Mouse (Mus musculus): ENCODE measurements around the gene Syt12.

Gene Syt12

DNA sequence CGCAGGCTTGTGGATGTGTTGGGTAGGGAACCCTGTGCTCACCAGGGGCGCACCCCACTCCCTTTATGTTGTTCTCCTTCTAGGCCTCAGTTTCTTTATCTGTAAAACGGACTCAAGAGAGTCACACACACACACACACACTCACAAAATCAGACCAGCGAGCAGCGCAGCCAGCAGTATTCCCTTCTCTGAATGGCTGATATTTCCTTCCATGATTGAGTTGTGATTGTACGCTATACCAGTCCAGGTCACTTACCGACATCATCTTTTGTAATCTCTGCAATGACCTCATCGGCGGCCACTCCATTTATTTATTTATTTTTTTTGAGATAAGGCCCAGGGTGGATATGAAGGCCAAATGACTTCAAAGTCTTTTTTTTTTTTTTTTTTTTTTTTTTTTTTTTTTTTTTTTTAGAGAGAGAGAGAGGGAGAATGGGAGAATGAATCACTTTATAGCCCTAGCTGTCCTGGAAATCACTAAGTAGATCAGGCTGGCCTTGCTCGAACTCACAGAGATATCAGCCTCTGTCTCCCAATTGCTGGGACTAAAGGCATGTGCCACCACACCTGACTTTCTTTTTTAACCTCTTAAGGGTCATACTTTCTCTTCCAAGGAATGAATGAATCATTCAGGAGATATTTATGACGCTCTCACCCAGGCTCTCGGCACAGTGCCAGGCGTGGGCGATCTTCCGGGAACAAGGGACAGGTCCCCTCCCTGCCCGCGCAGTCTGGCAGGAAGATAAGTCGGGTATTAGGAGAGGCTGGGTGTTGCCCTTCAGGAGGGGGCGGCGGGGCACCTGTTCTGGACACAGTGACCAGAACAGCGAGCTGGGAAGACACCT lies at the start of gene Syt12:
Gene Syt12 (minus strand): TSS at position 103 of the 845 bp plus-strand sequence.
- DNase-seq (ENCODE audit: low read depth, low spot score), result no peak

DNA sequence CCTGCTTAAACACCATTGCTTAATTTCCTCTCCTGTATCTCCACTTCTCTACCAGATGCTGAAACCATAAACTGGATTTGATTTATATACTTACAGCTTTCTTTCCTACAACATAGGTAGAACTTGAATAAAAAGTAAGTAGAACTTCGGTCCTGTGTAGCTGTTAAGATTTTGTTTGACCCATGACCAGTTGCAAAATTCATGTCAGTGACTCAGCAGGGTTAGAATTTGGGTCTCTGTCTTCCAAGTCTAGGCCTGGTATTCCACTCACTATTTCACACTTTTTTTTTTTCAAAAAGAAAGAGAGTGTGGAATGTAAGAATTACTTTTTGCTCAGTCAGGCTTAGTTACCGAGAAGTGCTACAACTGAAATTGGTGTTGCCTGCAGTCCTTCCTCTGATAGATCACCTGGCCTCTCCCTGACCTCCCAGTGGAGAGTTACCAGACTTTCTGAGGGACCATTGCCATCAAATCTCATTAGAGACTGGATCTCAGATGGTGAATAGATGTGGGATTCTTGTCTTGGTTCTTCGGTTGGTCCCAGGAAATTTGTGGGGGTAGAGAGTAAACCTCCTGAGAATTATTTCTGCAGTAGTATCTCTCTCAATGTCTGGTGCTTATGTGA lies 44.3 kb upstream of the Syt12 start:
- DNase-seq (ENCODE audit: low read depth, low spot score), result no peak

DNA sequence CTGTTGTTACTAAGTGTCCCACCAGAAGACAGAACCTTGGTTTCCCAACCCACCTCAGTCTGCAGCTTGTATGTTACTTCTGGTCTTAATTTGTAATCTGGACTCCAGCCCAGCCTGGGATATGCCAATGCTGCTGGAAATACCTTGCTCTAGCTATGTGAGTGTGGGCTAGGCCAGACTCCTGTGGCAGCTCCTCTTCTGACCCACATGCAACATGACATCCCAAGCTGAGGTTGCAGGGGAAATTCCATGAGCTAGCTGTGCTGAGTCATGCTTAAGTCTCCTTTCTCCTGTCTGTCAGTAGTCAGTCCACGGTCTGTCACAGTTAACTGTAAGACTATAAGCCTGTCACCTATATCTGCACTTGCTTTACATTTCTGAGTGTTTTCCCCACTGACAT lies 40.2 kb upstream of the Syt12 start:
- DNase-seq (ENCODE audit: low read depth, low spot score), result no peak

DNA sequence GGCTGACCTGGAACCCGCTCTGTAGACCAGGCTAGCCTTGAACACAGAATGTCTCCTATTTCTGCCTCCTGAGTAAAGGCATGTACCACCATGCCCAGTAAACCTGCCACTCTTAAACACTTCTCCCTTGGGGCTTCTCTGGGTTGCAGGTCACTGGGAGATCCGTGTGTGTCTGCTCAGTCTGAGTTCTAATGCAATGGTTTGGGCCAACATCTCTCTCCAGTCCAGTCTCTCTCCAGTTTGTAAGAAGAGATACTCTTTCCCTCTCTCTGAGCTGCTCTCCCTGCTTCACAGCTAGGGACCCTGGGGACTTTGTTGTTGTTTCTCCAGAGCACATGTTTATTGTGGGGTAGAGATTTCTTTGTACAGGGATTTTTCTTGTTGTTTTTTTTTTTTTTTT lies 39.0 kb upstream of the Syt12 start:
- no peak for DNase-seq (ENCODE audit: low read depth, low spot score)

DNA sequence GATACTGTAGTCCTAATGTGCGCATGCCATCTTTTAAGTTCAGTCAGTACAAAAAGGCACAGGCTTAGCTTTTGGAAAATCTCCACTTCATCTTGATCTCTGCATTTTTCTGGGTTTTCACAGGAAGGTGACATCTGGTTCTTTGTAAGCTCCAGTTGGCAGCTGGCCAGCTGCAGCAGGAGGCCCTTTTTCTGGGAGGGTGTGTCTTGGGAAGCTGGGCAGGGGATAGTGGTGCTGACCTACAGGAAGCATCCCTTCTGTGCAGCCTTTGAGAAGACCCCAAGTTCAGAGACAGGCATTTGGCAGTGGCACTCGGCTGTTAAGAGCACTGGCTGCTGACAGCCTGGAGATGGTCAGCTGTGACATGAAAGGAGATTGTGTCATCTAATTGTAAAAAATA lies 38.5 kb upstream of the Syt12 start:
- no peak for DNase-seq (ENCODE audit: low read depth, low spot score)

DNA sequence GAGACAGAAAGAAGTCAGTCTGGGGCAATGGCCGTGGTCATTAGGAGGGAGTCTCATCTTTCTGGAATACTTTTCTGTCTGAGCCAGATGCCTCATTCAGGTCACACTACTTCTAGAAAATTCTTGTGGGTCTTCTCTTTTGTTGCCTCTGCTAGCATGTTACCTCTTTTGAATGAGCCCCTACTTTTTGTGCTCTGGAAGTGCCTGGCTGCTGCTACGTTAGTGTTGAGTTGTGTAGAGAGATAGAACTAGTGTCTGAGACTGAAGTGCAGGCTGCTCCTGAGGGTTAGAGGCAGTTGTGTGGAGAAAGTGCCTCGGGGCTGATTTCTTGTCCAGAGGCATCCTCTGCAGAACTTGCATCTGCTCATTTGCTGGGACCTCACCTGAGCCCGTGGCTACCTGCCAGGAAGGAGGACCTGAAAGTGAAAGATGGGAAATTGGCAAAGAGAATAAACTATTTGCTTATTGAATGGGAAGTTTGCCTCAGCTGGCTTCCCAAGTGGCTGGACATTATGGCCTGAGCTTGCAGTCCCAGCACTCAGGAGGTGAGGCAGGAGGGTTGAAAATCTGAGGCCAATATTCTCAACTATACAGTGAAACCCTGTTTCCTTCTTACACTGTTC lies 36.1 kb upstream of the Syt12 start:
- DNase-seq (ENCODE audit: low read depth, low spot score), result no peak

DNA sequence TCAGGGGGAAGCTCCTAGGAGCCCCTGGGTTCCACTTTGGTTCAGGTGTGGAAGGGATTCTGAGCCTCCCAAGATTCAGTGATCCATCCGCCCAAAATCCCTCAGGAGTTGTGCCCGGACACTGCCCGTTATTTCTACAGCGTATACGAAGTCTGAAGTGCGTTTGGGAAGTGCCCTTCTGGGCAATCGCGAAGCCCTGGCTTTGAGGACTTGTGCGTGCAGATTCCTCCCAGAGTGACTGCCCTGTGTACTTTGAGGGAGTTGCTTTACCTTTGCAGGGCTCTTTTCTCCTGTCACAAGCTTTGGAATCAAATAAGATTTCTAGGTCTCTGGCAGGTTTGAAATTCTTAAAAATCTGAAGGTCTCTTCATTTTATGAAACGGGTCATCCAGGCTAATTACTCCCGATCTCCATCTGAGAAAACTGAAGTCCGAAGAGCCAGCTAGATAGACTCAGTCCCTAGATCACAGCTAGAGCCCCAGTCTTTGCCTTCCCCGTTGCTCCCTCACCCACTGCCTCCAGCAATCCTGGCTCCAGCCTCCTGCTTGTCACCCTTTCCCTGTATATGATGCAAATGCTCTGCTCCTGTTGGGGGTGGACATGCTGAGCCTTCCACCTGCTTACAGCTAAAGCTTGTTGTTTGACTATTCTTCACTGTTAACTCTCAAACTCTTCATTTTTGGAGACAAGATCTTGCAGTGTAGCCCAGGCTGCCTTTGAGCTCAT lies 34.0 kb upstream of the Syt12 start:
- DNase-seq (ENCODE audit: low read depth, low spot score), result no peak

DNA sequence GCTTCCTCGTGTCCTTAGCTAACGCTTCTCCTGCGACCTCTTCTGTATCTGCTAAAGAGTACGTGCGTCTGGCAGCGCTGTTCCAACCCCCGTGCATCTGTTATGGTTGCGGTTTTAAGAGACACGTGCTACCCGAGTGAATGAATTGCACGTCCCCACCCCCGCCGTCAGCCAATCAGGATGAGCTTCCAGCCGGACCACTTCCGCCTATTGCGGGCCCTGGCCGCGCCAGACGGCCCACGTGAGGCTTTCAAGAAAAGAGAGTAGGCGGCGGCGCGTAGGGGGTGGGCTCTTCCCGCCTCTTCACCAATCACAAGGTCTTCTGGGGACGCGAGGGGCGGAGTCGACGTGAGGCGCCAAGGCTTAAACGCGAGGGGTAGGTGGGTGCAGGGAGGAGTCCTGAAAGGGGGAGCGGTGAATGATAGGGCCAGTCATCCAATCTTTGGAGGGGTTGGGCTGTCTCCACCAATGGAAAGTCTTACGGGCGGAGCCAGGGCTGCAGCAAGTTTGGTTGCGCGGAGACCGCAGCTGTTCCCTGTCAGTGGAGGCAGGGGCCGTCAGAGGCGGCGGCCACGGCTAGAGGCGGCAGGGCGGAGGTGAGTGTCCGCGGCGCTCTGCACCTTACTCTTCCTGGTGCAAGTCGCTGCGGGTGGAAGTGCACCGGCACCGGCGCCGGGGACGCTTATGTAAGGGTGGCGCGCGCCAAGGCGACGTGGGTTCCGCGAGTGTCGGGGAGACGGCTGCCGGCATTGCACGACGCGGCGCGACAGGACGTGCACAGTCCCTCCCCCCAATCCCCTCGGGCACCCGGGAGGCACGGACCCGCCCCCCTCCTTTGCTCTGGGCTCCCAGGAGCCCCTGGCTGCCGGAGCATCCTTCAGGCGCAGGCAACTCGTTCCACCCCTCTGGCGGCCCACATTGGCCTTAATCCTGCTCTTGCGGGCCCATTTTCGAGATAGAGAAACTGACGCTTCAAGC lies 33.0 kb upstream of the Syt12 start, which contains the start of gene Pcx:
Gene Pcx (plus strand): TSS at position 487 of the 978 bp plus-strand sequence.
- peak; percentile 98 for DNase-seq (ENCODE audit: low read depth, low spot score)

DNA sequence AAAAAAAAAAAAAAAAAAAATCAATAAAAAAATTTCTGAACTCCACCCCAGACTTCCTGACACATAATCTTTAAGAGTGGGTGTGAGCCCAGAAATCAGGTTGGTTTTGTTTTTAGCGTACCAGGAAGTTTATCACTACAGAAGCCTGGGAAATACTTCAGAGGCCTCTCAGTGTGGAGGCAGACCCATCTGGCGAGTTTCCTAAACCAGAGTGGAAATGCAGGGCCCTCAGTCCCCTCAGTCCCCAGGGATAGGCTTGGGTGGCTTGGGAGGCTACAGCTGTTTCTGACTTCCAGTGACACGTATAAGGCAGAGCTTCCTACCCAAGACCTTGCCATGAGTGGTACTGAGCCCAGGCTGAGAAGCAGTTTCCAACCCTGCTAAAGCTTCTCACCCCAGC lies 30.5 kb upstream of the Syt12 start:
- DNase-seq (ENCODE audit: low read depth, low spot score), result no peak

DNA sequence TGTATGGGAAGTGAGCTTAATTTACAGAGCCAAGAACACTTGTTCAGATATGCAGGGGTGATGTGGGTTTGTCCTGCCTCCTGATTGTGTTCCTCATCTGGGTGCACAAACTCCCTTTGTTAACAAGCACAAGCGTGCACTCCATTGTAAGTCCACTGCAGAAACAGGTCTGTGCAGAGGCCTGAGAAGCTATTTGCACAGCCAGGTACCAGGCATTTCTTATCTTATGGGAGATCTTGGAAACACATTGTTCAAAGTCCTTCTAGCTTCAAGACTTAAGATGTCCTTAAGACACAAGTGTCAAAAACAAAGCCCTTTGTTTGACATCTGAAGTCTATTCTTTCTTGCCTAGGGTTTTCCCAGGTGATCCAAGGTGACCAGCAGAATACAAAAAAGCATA lies 27.6 kb upstream of the Syt12 start:
- no peak for DNase-seq (ENCODE audit: low read depth, low spot score)

DNA sequence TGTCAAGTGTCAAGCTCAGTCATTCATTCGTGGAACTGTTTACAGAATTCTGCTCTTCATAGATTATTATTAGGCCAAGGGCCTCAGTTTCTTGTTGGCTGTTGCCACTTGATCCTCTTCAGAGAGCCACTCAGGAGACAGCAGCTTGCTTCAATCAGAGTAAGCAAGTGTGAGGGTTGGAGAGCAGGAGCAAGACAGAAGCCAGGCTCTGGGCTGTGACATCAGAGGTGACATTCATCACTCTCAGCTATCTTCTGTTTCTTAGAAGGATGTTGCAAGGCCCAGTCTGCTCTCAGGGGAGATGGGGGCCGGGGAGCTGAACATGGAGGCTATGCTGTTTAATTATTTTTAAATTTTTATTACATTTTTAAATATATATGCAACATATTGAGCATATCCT lies 25.5 kb upstream of the Syt12 start:
- no peak for DNase-seq (ENCODE audit: low read depth, low spot score)

DNA sequence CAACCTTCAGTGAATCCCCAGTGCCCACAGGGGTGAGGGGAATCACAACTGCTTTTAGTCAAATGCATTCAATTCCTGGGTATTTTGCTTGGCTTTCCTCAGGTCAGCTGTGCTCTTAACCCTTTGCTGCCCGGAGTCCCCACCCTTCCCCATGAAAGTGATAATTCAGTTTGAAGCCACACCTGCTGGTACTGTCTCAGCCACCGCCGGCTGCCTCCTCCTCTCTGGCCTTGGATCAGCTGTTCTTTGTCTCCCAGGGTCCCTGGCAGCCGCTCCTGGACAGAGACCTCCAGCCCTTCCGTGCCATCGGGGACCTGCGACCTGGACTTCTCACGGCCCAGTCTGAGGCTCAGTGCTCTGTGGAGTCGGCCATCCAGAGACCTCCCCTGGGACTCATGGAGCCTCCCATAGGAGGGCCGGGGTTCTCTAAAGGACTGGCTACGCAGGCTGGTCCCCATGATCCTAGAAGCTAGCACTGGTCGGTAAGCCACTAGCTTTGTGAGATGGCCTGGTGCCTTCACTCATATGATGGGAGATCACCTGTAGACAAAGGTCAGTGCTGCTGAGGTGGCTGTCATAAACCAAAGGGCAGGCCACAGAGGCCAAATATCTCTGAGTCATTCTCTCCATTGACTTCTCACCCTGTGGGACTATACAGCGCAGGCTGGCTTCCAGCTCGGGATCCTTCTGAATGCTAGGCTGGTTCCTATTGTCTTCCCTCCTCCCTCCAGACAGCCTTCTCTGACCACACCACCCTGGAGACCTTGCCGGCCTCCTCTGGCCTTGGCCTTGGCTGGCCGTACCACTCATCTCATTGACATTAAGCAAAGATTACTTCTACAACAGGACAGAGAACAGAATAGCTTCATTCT lies 21.1 kb upstream of the Syt12 start, which contains the start of gene 2010003K11Rik:
Gene 2010003K11Rik (minus strand): TSS at position 522 of the 872 bp plus-strand sequence.
- DNase-seq (ENCODE audit: low read depth, low spot score), result no peak

DNA sequence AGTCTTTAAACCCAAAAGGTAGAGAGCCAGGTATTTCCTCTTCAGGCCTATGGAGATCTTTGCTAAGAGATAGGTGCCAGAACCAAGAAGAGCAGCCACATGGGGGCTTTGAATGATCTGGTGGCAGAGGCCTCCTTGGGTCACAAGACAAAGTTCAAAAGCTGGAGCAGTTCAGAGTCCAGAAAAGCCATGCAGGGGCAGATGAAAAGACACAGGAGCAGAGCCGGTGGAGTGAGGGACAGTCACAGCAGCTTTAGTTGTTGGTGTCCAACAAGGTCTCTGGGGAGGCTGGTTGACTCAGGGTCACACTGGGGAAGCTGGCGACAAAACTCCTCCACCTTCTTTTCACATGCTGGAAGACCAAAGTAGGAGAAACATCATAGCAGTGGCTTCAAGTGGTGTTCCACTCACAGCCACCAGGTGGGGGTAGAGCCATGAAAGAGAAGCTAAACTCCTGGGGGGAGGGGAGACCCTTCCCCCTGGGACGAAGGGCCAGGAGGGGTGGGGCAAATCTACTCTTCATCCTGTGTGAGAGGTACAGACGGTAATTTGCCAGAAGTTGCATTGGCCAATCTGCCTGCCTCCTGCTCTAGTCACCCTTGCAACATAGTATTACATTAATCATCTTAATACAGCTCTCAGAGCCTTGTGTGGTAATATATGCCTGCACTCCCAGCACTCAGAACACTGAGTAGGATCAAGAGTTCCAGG lies 20.2 kb upstream of the Syt12 start:
- no peak for DNase-seq (ENCODE audit: low read depth, low spot score)

DNA sequence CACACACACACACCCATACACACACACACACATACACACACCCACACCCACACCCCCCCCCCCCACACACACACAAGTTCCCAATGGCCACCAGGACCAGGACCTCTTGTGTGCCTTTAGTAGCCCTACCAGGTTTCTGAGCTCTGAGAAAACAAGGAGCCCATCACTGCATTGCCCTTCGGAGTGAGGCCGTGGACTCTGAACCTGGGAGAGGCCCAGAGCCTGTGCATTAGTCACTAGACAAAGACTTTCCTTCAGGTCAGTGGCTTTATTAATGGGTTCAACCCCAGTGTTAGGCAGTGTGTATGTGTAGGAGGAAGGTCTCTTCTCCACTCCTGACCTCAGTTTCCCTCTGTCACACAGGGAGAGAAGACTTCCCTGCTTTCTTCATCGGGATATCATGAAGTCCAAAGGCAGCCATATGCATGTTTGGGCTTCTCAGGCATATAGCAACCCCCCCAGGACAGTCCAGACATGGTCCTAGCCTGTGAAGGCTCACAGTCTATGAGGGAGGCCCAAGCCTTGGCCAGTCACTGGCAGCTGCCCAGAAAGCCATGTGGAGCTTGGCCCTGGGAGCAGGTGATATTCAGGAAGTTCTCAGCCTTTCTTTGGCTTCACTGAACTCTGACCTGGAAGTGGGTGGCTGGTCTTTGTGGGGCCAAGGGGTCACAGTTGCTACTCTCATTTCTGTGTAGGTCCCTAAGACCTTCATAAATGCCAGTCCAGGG lies 19.5 kb upstream of the Syt12 start:
- no peak for DNase-seq (ENCODE audit: low read depth, low spot score)

DNA sequence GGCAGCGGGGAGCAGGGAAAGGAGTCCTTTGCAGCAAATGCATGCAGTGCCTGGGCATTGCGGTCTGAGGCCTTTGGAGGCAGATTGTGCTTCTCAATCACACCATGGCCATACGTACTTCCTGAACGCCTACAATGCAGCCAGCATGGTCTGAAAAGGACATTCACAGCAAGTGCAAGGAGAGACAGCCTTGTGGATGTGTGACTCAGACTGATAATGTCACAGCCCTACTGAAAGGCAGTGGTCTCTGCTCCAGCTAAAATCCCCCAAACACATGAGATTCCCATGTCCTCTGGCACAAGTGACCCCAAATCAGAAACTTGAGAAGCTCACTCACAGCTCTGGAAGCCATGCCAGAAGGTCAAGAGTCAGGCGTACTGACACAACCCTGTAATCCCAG lies 18.6 kb upstream of the Syt12 start:
- no peak for DNase-seq (ENCODE audit: low read depth, low spot score)

DNA sequence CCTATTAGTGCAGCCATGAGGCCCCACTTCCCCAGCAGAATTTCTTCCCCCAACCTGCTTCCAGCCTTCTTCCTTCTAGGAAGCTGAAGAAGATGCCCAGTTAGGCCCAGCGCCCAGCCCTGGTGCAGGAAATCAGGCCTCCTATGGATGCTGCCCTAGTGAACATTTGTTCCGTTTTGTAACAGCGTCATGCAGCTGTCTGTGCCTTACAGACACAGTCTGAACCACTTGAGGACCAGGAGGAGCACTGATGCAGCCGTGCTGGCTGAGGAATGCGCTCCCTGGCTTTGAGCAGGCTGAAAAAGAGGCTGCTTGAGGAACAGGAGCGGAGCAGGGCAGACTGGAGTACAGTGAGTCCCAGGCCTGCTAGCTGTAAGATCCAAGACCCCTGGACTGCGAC lies 17.5 kb upstream of the Syt12 start:
- no peak for DNase-seq (ENCODE audit: low read depth, low spot score)

DNA sequence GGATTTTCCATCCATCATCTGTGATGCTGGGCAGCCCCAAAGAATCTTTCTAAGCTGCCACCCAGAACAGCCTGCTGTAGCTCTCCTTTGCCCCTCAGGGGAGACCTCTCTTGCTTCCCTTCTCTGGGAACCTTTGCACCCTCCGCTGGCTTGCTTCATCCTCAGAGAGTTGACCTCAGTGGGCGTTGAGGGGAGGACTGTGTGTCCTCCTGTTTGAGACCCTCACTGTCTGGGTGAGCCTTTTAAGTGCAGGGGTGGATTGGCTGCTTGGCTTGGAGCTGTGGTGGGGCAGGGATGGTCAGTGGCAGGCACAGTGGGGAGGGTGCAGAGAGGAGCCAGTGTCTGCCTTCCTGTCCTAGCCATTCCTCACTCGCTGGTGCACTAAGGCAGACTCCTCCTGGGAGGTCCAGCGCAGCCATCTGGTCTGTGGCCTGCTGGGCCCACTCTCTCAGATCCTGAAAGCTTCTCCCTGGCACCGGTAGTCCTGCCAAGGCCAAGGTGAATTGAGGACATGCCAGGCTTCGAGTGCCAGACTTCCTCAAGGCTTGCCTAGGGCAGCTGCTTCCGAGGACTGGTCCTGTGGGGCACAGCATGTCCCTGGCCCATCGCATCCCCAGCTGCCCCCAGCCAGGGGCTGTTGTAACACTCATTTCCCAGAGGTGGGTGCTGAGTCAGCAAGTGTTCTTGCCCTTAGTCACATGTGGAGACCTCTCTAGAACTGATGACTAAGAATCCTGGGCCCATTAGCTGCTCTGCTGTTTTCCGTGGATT lies 15.5 kb upstream of the Syt12 start:
- DNase-seq (ENCODE audit: low read depth, low spot score), result no peak
